Mouse (Mus musculus) embryonic facial prominence, embryonic 15.5 days (tissue): ENCODE measurements around the gene Sec24d. TPM values are rescaled to one million over a fixed set of nuclear protein-coding genes. Genes with fewer than 3 reads are reported as not detected.

Source experiments
- ATAC-seq: fragments of 200-750 bp; cut with Nextera tagmentation; 2 replicates; pipeline ENCODE4 v1.8.0; 2017; ENCODE audit warnings: low read depth, moderate TSS enrichment; ENCODE audit not compliant: insufficient number of reproducible peaks, low FRiP score, low TSS enrichment
- H3K27ac ChIP-seq: fragments of 300-500 bp; sonication (generic); replicated peaks from 2 replicates; pipeline ENCODE4 v1.5.1; 2015; ENCODE audit warnings: mild to moderate bottlenecking, inconsistent platforms
- H3K27me3 ChIP-seq: fragments of 300-500 bp; sonication (generic); 2 replicates; pipeline ENCODE4 v1.6.1; 2015; ENCODE audit warnings: inconsistent platforms
- H3K36me3 ChIP-seq: fragments of 300-500 bp; sonication (generic); 2 replicates; pipeline ENCODE4 v1.6.1; 2015; ENCODE audit warnings: mild to moderate bottlenecking, inconsistent platforms
- H3K4me1 ChIP-seq: fragments of 300-500 bp; sonication (generic); 2 replicates; pipeline ENCODE4 v1.6.1; 2015; ENCODE audit warnings: inconsistent platforms
- H3K4me2 ChIP-seq: fragments of 300-500 bp; sonication (generic); replicated peaks from 2 replicates; pipeline ENCODE4 v1.6.1; 2015; ENCODE audit warnings: mild to moderate bottlenecking, inconsistent platforms
- H3K4me3 ChIP-seq: fragments of 300-500 bp; sonication (generic); replicated peaks from 2 replicates; pipeline ENCODE4 v1.5.1; 2015; ENCODE audit warnings: mild to moderate bottlenecking, inconsistent platforms
- H3K9ac ChIP-seq: fragments of 300-500 bp; sonication (generic); 2 replicates; pipeline ENCODE4 v1.6.1; 2015; ENCODE audit warnings: inconsistent platforms
- H3K9me3 ChIP-seq: fragments of 300-500 bp; sonication (generic); replicated peaks from 2 replicates; pipeline ENCODE4 v1.6.1; 2016; ENCODE audit warnings: inconsistent platforms
- WGBS: fragments of 180-500 bp; shearing (Covaris S2); methylation state at CpG from one replicate; pipeline ENCODE4 v1.1.7; 2015; 5-methylcytosine and 5-hydroxymethylcytosine counted together
- polyA plus RNA-seq: library from polyadenylated mRNA; unstranded; fragments of >200 nt; fragmentation: Nextera tagmentation; extraction: Ambion mirVana; gene quantifications from 2 replicates; pipeline ENCODE4 v1.2.1, GENCODE M21; 2015

Gene Sec24d
- polyA plus RNA-seq, 1 experiment from 2014 or later: 113 TPM

GRCm38 (mm10) chr3:123256181-123257101, 10.8 kb upstream of the Sec24d start:
- Histone ChIP-seq H3K27me3 (no peaks in the 10 kb centered on the region), H3K9ac (no peak overlapping the region), H3K9me3 (no peaks in the 10 kb centered on the region), H3K27ac (no peak overlapping the region), H3K36me3 (no peaks in the 10 kb centered on the region), H3K4me2 (no peak overlapping the region), H3K4me3 (no peak overlapping the region), H3K4me1 (no peaks in the 10 kb centered on the region)
- ATAC-seq: no peak
- 71% methylated on average over 11 of the region's 11 CpGs for WGBS

- Histone ChIP-seq H3K4me2 (no peak overlapping the region), H3K27me3 (no peaks in the 10 kb centered on the region), H3K9ac (no peak overlapping the region), H3K4me1 (no peaks in the 10 kb centered on the region), H3K9me3 (no peaks in the 10 kb centered on the region), H3K27ac (no peak overlapping the region), H3K4me3 (no peak overlapping the region), H3K36me3 (no peaks in the 10 kb centered on the region)
- no peak for ATAC-seq
- WGBS: 76% methylated on average over 4 of the region's 4 CpGs
Measured at GRCm38 (mm10) chr3:123258709-123259108, 8.5 kb upstream of the Sec24d start.

GRCm38 (mm10) chr3:123264706-123265105, 2.5 kb upstream of the Sec24d start:
- Histone ChIP-seq H3K27ac (no peak overlapping the region), H3K9me3 (no peaks in the 10 kb centered on the region), H3K4me3 (peak overlapping the region; percentile 39), H3K9ac (no peak overlapping the region), H3K36me3 (peaks cover 3% of the 10 kb centered on the region; the same call in 1 of the 2 replicates), H3K4me1 (peaks cover 15% of the 10 kb centered on the region; the same call in 1 of the 2 replicates), H3K27me3 (no peaks in the 10 kb centered on the region), H3K4me2 (peak overlapping the region; percentile 36)
- ATAC-seq: no peak
- WGBS: 42% methylated on average over 6 of the region's 6 CpGs

GRCm38 (mm10) chr3:123267741-123268201, 516 bp downstream of the Sec24d start:
- H3K9me3 ChIP-seq: no peaks in the 10 kb centered on the region
- H3K4me3 ChIP-seq: peak overlapping the region; percentile 69
- peaks cover 15% of the 10 kb centered on the region; the same call in 1 of the 2 replicates for H3K4me1 ChIP-seq
- peak overlapping the region; percentile 54 for H3K4me2 ChIP-seq
- H3K27me3 ChIP-seq: no peaks in the 10 kb centered on the region
- peaks cover 28% of the 10 kb centered on the region for H3K36me3 ChIP-seq
- WGBS: 0% methylated on average over 25 of the region's 25 CpGs
- H3K9ac ChIP-seq: peak overlapping the region; percentile 45
- ATAC-seq: peak; percentile 41
- peak overlapping the region; percentile 89 for H3K27ac ChIP-seq

GRCm38 (mm10) chr3:123282866-123283615, 15.8 kb downstream of the Sec24d start:
- no peak for ATAC-seq
- no peak overlapping the region for H3K27ac ChIP-seq
- no peak overlapping the region for H3K9ac ChIP-seq
- no peaks in the 10 kb centered on the region for H3K4me1 ChIP-seq
- peaks cover 52% of the 10 kb centered on the region for H3K36me3 ChIP-seq
- WGBS: 79% methylated on average over 12 of the region's 12 CpGs
- H3K27me3 ChIP-seq: no peaks in the 10 kb centered on the region
- no peak overlapping the region for H3K4me3 ChIP-seq
- no peaks in the 10 kb centered on the region for H3K9me3 ChIP-seq
- no peak overlapping the region for H3K4me2 ChIP-seq

GRCm38 (mm10) chr3:123284284-123284683, 17.0 kb downstream of the Sec24d start:
- H3K4me2 ChIP-seq: no peak overlapping the region
- no peak overlapping the region for H3K4me3 ChIP-seq
- no peak overlapping the region for H3K9ac ChIP-seq
- no peaks in the 10 kb centered on the region for H3K9me3 ChIP-seq
- H3K27me3 ChIP-seq: no peaks in the 10 kb centered on the region
- 96% methylated on average over 5 of the region's 5 CpGs for WGBS
- H3K27ac ChIP-seq: no peak overlapping the region
- peaks cover 39% of the 10 kb centered on the region for H3K36me3 ChIP-seq
- ATAC-seq: no peak
- no peaks in the 10 kb centered on the region for H3K4me1 ChIP-seq

GRCm38 (mm10) chr3:123285649-123286048, 18.4 kb downstream of the Sec24d start:
- H3K36me3 ChIP-seq: peaks cover 26% of the 10 kb centered on the region

GRCm38 (mm10) chr3:123288856-123289570, 21.8 kb downstream of the Sec24d start:
- no peaks in the 10 kb centered on the region for H3K27me3 ChIP-seq
- 24% methylated on average over 9 of the region's 9 CpGs for WGBS
- no peak for ATAC-seq
- no peak overlapping the region for H3K4me3 ChIP-seq
- no peak overlapping the region for H3K9ac ChIP-seq
- H3K4me2 ChIP-seq: no peak overlapping the region
- H3K9me3 ChIP-seq: no peaks in the 10 kb centered on the region
- no peak overlapping the region for H3K27ac ChIP-seq
- H3K4me1 ChIP-seq: no peaks in the 10 kb centered on the region
- H3K36me3 ChIP-seq: peaks cover 31% of the 10 kb centered on the region

More at GRCm38 (mm10) chr3:123285649-123286048, 18.4 kb downstream of the Sec24d start:
- Histone ChIP-seq H3K27me3 (no peaks in the 10 kb centered on the region), H3K4me3 (no peak overlapping the region), H3K9me3 (no peaks in the 10 kb centered on the region), H3K27ac (no peak overlapping the region), H3K4me2 (no peak overlapping the region), H3K9ac (no peak overlapping the region), H3K4me1 (no peaks in the 10 kb centered on the region)
- ATAC-seq: peak; percentile 54

GRCm38 (mm10) chr3:123291670-123292069, 24.4 kb downstream of the Sec24d start:
- Histone ChIP-seq H3K4me1 (no peaks in the 10 kb centered on the region), H3K27me3 (no peaks in the 10 kb centered on the region), H3K9me3 (no peaks in the 10 kb centered on the region), H3K4me3 (no peak overlapping the region), H3K4me2 (no peak overlapping the region), H3K9ac (no peak overlapping the region), H3K27ac (no peak overlapping the region), H3K36me3 (peaks cover 45% of the 10 kb centered on the region)
- ATAC-seq: no peak

GRCm38 (mm10) chr3:123296654-123297053, 29.4 kb downstream of the Sec24d start:
- Histone ChIP-seq H3K27me3 (no peaks in the 10 kb centered on the region), H3K9me3 (no peaks in the 10 kb centered on the region), H3K4me3 (no peak overlapping the region), H3K4me2 (no peak overlapping the region), H3K4me1 (no peaks in the 10 kb centered on the region), H3K36me3 (peaks cover 71% of the 10 kb centered on the region), H3K27ac (no peak overlapping the region), H3K9ac (no peak overlapping the region)
- ATAC-seq: no peak
- WGBS: 57% methylated on average over 11 of the region's 11 CpGs

- Histone ChIP-seq H3K36me3 (peaks cover 73% of the 10 kb centered on the region), H3K27ac (no peak overlapping the region), H3K27me3 (no peaks in the 10 kb centered on the region), H3K9me3 (0 out of 2 replicates have a peak, but pooled peaks cover 3% of the 10 kb centered on the region), H3K4me3 (no peak overlapping the region), H3K4me1 (no peaks in the 10 kb centered on the region), H3K4me2 (no peak overlapping the region), H3K9ac (no peak overlapping the region)
- WGBS: 75% methylated on average over 9 of the region's 9 CpGs
- no peak for ATAC-seq
Measured at GRCm38 (mm10) chr3:123298283-123298682, 31.0 kb downstream of the Sec24d start.
